In genomic region chr17:23699131-23700077, GRCm38 (mm10) we compare ENCODE assay signal across 9 mouse cellular contexts. TPM values are rescaled to one million over a fixed set of nuclear protein-coding genes. Genes with fewer than 3 reads are reported as not detected.
DNase-seq lines count a peak whose midpoint lies in the region; ATAC-seq and TF ChIP-seq lines count a peak whose summit lies in the region.
"Had no signal": no experiment of that assay in that cellular context is flagged by ENCODE, and none has a peak within 500 bp of the region (broad histone marks: within the 10 kb centered on the region; RNA-seq: fewer than 3 reads in every experiment).

No protein-coding gene starts in this region.

- no peak overlapping the region for H3K27ac ChIP-seq in embryonic fibroblast, embryonic 13.5 days (ENCODE audit: insufficient read depth, low read length)
- H3K27ac ChIP-seq in midbrain, embryonic 10.5 days (replicated peaks), result peak overlapping the region; percentile 49; the same call in 1 of the 2 replicates

- peaks cover 11% of the 10 kb centered on the region for H3K4me1 ChIP-seq in erythroblast, embryonic 14.5 days (ENCODE audit: control insufficient read depth)
- peaks cover 6% of the 10 kb centered on the region for H3K4me1 ChIP-seq in embryonic fibroblast, embryonic 13.5 days (ENCODE audit: control insufficient read depth, insufficient read depth, low read length)
- peaks cover 16% of the 10 kb centered on the region for H3K4me1 ChIP-seq in midbrain, embryonic 10.5 days

- H3K4me3 ChIP-seq in erythroblast, embryonic 14.5 days (replicated peaks), result peak overlapping the region; percentile 63
- peak overlapping the region; percentile 44 for H3K4me3 ChIP-seq in embryonic fibroblast, embryonic 13.5 days (ENCODE audit: insufficient read depth, low read length)
- peak overlapping the region; percentile 80 for H3K4me3 ChIP-seq in midbrain, embryonic 10.5 days

- peaks cover 3% of the 10 kb centered on the region; the same call in 1 of the 2 replicates for H3K9me3 ChIP-seq in erythroblast, embryonic 14.5 days (ENCODE audit: control insufficient read depth, low read length)
- H3K9me3 ChIP-seq in midbrain, embryonic 10.5 days (replicated peaks), result no peaks in the 10 kb centered on the region

- H3K27me3 ChIP-seq in erythroblast, embryonic 14.5 days (ENCODE audit: control insufficient read depth), result peaks cover 75% of the 10 kb centered on the region
- peaks cover 60% of the 10 kb centered on the region for H3K27me3 ChIP-seq in midbrain, embryonic 10.5 days (ENCODE audit: low read depth, poor library complexity, severe bottlenecking)

- DNase-seq in NIH3T3 (ENCODE audit: low read depth), result peak; percentile 70
- peak; percentile 65 to 67 for DNase-seq in heart, postnatal 10 days
- DNase-seq in kidney, postnatal 4 days, result peak; percentile 52 to 67
- peak; percentile 41 for DNase-seq in midbrain, embryonic 10.5 days (ENCODE audit: low spot score)
- DNase-seq in urinary bladder, postnatal 25 days (ENCODE audit: low spot score), result peak; percentile 33

- no peak for TF ChIP-seq POLR2A in embryonic fibroblast, embryonic 13.5 days (IDR thresholded peaks at IDR 0.05; ENCODE audit: low read depth, low read length)

- intact Hi-C loops in heart, postnatal 10 days (cut with DNase I), result loop anchor here (1.0 kb wide), 1 partner anchor 22 kb away; the partner anchor contains the start of gene Tnfrsf12a

- WGBS in midbrain, embryonic 10.5 days, result under 1% methylated on average over 100 of the region's 101 CpGs

- ATAC-seq in erythroblast, adult 5-6 weeks (replicated peaks; ENCODE audit: low FRiP score, poor library complexity, severe bottlenecking), result no peak

- no peaks in the 10 kb centered on the region for H3K36me3 ChIP-seq in erythroblast, embryonic 14.5 days (ENCODE audit: control insufficient read depth)
- no peaks in the 10 kb centered on the region for H3K36me3 ChIP-seq in midbrain, embryonic 10.5 days

- no peak for TF ChIP-seq CTCF in embryonic fibroblast, embryonic 13.5 days (IDR thresholded peaks at IDR 0.05; ENCODE audit: borderline replicate concordance, insufficient read depth, low read length)

RNA-seq across cellular contexts. Expression of gene Cldn9, which starts 15.6 kb away (rescaled TPM):
- not detected in 2 replicates for polyA plus RNA-seq in erythroblast, embryonic 14.5 days (2012)
- not detected in 2 replicates for total RNA-seq in erythroblast, adult 5-6 weeks (2015; ENCODE audit: low replicate concordance)
- not detected in 2 replicates for total RNA-seq in erythroblast, adult 5-6 weeks (2017; ENCODE audit: low replicate concordance)
- polyA plus RNA-seq in embryonic fibroblast, embryonic 13.5 days (2011; ENCODE audit: insufficient read length, low read depth, missing spikeins), result not detected in 2 replicates
- total RNA-seq in heart, postnatal 10 days (2021), result not detected
- 1.5 and 3.1 TPM in 2 replicates for polyA plus RNA-seq in midbrain, embryonic 10.5 days (2016; fragmentation: Nextera tagmentation; extraction: Ambion mirVana)

RNA-seq across cellular contexts. Expression of gene Cldn6, which starts 20.4 kb away (rescaled TPM):
- polyA plus RNA-seq in erythroblast, embryonic 14.5 days (2012), result not detected in 2 replicates
- not detected in 2 replicates for total RNA-seq in erythroblast, adult 5-6 weeks (2015; ENCODE audit: low replicate concordance)
- not detected in 2 replicates for total RNA-seq in erythroblast, adult 5-6 weeks (2017; ENCODE audit: low replicate concordance)
- polyA plus RNA-seq in embryonic fibroblast, embryonic 13.5 days (2011; ENCODE audit: insufficient read length, low read depth, missing spikeins), result not detected in 2 replicates
- total RNA-seq in heart, postnatal 10 days (2021), result not detected
- polyA plus RNA-seq in midbrain, embryonic 10.5 days (2016; fragmentation: Nextera tagmentation; extraction: Ambion mirVana), result 3.5 and 10.1 TPM in 2 replicates
- polyA plus RNA-seq: large intestine, adult 2 months had no signal

RNA-seq across cellular contexts. Expression of gene Tnfrsf12a, which starts 22.1 kb away (rescaled TPM):
- 0.05 TPM in 1 of 2 replicates, not detected in the other for polyA plus RNA-seq in erythroblast, embryonic 14.5 days (2012)
- not detected in 2 replicates for total RNA-seq in erythroblast, adult 5-6 weeks (2015; ENCODE audit: low replicate concordance)
- total RNA-seq in erythroblast, adult 5-6 weeks (2017; ENCODE audit: low replicate concordance), result 2.0 TPM in 1 of 2 replicates, not detected in the other
- 126 and 221 TPM in 2 replicates for polyA plus RNA-seq in embryonic fibroblast, embryonic 13.5 days (2011; ENCODE audit: insufficient read length, low read depth, missing spikeins)
- 100 to 1,000 TPM; 138 to 142 TPM for total RNA-seq in heart, postnatal 10 days (2021)
- 3.2 and 3.8 TPM in 2 replicates for polyA plus RNA-seq in midbrain, embryonic 10.5 days (2016; fragmentation: Nextera tagmentation; extraction: Ambion mirVana)

RNA-seq across cellular contexts. Expression of gene 1520401A03Rik, which starts 23.2 kb away (rescaled TPM):
- polyA plus RNA-seq in erythroblast, embryonic 14.5 days (2012), result 0.06 TPM in 1 of 2 replicates, not detected in the other
- not detected in 2 replicates for total RNA-seq in erythroblast, adult 5-6 weeks (2015; ENCODE audit: low replicate concordance)
- total RNA-seq in erythroblast, adult 5-6 weeks (2017; ENCODE audit: low replicate concordance), result not detected in 2 replicates
- not detected in 2 replicates for polyA plus RNA-seq in embryonic fibroblast, embryonic 13.5 days (2011; ENCODE audit: insufficient read length, low read depth, missing spikeins)
- total RNA-seq in heart, postnatal 10 days (2021), result not detected
- not detected in 2 replicates for polyA plus RNA-seq in midbrain, embryonic 10.5 days (2016; fragmentation: Nextera tagmentation; extraction: Ambion mirVana)

RNA-seq across cellular contexts. Expression of gene Thoc6, which starts 25.7 kb away (rescaled TPM):
- polyA plus RNA-seq in erythroblast, embryonic 14.5 days (2012), result 8.8 and 10.0 TPM in 2 replicates
- 7.3 and 21.5 TPM in 2 replicates for total RNA-seq in erythroblast, adult 5-6 weeks (2015; ENCODE audit: low replicate concordance)
- total RNA-seq in erythroblast, adult 5-6 weeks (2017; ENCODE audit: low replicate concordance), result 5.4 and 5.7 TPM in 2 replicates
- 15.7 and 20.1 TPM in 2 replicates for polyA plus RNA-seq in embryonic fibroblast, embryonic 13.5 days (2011; ENCODE audit: insufficient read length, low read depth, missing spikeins)
- total RNA-seq in heart, postnatal 10 days (2021), result 10 to 100 TPM; 21.0 to 21.1 TPM
- polyA plus RNA-seq in midbrain, embryonic 10.5 days (2016; fragmentation: Nextera tagmentation; extraction: Ambion mirVana), result 74.2 and 77.3 TPM in 2 replicates

Comparison
In these comparisons a context has a peak if more than half of its experiments do, and no peak if none do; other contexts are left out.
1. RNA of gene Tnfrsf12a, which starts 22.1 kb away (polyA plus RNA-seq): 126 to 221 TPM in embryonic fibroblast, embryonic 13.5 days; 3.2 to 3.8 TPM in midbrain, embryonic 10.5 days and 0.05 TPM in erythroblast, embryonic 14.5 days; every median in the first group is over 10 times any median in the second.
2. Peak in every context shown above with its lines, with median percentiles within 50 percentile points of each other: H3K4me3 ChIP-seq and DNase-seq.